Mouse (Mus musculus): ENCODE data around the gene Cideb. TPM values are rescaled to one million over a fixed set of nuclear protein-coding genes. Genes with fewer than 3 reads are reported as not detected.

Gene Cideb
- polyA plus RNA-seq (2017; shearing (Covaris generic)) = not detected

GRCm38 (mm10) chr14:55758363-55758784 is at the start of gene Cideb:
Gene Cideb, minus strand, starts transcription at chr14:55758458.

DNA sequence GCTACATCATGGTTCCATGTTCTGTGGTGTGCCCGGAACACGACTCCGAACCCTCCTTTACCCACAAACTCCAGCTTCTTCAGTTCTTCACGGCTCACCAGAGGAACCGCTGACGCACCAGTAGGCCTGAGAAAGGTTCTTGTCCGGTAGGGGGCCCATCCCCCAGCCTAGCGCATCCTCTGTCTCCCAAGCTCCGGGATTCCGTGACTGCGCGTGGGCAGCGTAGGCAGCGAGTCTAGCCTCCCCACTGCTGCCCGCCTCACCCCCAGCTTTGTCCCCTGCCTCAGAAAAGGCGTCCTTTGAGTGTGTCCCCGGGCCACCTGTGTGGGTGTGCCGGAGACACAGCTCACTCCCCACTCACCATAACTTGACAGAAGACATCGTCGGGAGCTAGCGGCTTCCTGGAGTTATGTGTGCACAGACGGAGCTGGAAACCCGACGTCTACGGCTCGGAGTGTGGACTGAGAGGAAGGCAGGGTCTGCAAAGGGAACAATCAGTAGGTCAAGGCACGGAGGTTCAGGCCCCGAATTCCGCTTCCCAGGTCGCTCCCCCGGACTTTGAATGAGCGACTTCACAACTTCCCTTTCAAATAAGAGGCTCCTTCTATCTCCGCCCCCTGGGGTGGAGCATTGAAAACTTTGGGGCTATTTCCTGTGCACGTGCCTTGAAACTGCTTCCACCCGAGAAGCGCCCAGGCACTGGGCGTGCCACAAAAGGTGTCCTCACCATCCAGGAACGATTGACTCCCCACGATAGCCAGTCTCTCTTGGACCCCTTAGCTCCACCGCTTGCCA is 30.2 kb upstream of the Cideb start, which contains the start of gene Ripk3:
Gene Ripk3 (minus strand): TSS at position 610 of the 795 bp plus-strand sequence.

GRCm38 (mm10) chr14:55783958-55784235 is 25.6 kb upstream of the Cideb start, which contains the start of gene Adcy4:
Gene Adcy4, minus strand, starts transcription at chr14:55784095.

DNA sequence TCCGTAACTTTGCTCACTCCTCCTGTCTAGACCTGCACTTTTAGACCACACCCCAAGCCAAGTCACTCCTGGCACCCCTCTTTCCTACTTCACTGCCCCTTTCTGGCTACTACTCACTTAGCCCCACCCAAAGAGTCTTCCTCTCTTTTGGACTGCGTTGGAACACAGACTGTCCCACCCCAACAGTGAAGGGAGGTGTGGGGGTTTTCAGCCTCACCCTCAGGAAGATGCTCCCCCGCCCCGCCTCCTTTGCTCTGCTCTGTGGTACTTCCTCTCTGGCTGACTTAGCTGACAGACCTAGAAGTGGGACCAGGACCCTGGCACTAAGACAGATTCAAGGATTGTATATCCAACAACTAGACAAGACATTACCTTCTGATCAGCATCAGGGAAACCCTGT is 7.4 kb upstream of the Cideb start, which contains the start of gene Ltb4r1:
Gene Ltb4r1 (plus strand): TSS at position 267 of the 400 bp plus-strand sequence.

GRCm38 (mm10) chr14:55761163-55761562 is 2.9 kb upstream of the Cideb start, which contains the start of gene Ltb4r2:
Gene Ltb4r2, plus strand, starts transcription at chr14:55761428.

DNA sequence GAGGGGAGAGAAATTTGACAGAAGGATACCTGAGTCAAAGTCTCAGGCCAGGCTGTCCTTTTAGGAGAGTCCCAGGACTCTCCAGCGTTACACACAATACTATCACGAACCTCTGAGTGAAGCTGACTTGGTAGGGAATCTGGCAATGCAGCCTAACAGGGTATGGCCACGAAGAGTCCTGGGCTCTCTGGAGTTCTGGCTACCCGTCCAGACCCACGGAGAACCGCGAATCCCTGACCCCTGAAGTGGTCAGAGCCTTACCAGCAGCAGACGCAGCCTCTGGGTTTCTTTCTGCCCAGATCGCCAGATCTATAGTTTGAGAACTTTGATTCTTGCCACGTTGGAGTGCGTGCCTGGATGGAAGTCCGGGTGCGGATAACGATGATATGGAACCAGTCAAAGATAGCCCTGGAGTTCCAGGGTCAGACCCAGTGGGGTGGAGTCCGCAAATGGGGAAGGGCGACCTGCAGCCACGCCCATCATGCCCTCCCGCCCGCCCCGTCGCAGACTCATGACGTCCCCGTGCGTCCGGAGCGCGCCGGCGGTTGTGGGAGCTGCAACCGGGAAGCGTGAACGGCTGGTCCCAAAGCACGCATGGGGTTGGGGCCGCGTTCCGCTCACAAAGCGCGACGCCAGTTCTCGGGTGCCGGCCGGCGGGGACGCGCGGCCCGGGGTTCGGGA is 12.9 kb downstream of the Cideb start, which contains the start of the genes Dhrs1 and Nop9:
Gene Dhrs1 (minus strand): TSS at position 511 of the 681 bp plus-strand sequence.
Gene Nop9 (plus strand): TSS at position 514 of the 681 bp plus-strand sequence.

DNA sequence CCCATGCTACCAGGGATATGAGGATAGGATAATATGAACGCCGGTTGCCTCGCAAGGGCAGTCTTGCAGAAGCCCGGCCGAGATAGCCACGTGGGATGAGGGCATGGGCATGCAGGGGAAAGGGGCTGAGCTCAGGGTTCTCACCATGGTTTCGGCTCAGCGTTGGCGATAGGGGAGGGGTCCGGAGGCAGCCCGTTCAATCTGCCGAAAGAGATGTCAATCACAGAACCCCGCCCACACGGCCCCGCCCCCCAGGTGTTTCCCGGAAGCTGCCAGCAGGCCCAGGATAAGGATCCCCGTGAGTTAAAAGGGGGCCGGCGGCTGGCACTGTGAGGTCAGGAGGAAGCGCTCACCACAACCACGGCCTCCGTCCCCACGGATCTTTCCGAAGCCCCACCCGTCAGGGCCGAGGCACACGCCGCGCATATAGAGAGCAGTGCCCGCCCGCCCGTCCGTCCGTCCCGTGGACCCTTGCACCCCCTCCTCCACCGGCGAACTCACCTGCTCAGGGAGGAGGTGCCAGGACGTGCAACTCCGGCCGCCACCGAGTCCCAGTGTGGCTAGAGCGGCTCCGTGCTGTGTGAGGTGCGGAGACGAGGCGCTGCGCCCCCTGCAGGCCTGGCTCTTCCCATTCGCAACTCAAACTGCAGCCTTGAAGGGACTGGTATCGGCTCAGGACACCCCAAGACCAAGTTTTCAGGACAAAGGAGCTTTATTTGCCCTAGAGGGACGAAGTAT is 36.4 kb downstream of the Cideb start, which contains the start of gene Rabggta:
Gene Rabggta (minus strand): TSS at position 564 of the 738 bp plus-strand sequence.

DNA sequence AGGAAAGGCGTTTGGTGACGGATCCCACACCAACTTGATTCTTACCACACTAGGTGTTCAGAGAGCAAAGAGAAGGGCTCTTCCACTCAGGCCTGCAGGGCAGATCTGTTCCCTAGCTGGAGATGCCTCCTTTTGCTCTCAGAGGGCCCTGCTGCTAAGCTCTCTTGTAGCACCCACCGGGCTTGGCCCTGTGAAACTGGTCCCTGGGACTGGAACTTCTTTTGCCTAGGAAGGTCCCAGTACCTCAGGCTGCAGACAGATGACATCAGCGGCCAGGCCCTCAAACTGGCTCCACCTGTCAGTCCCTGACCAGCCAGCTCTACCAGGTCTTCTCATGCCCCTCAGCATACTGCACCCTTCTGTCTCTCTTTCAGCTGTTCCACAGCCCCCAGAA is 44.5 kb downstream of the Cideb start, which contains the start of gene Tgm1:
Gene Tgm1 (minus strand): TSS at position 198 of the 394 bp plus-strand sequence.

Other genes starting within 250 kb of the Cideb start
- not detected for gene Cpne6, start 248.0 kb downstream of the Cideb start, polyA plus RNA-seq (2017; shearing (Covaris generic))
- not detected for gene Nrl, start 233.5 kb downstream of the Cideb start, polyA plus RNA-seq (2017; shearing (Covaris generic))
- 14.1 TPM for gene Pck2, start 218.2 kb downstream of the Cideb start, polyA plus RNA-seq (2017; shearing (Covaris generic))
- 104 TPM for gene Dcaf11, start 198.5 kb downstream of the Cideb start, polyA plus RNA-seq (2017; shearing (Covaris generic))
- 4.2 TPM for gene A730061H03Rik, start 198.1 kb downstream of the Cideb start, polyA plus RNA-seq (2017; shearing (Covaris generic))
- not detected for gene Fitm1, start 182.8 kb downstream of the Cideb start, polyA plus RNA-seq (2017; shearing (Covaris generic))
- 723 TPM for gene Psme1, start 180.3 kb downstream of the Cideb start, polyA plus RNA-seq (2017; shearing (Covaris generic))
- 16.6 TPM for gene Emc9, start 173.2 kb downstream of the Cideb start, polyA plus RNA-seq (2017; shearing (Covaris generic))
- gene Psme2, start 167.3 kb downstream of the Cideb start, polyA plus RNA-seq (2017; shearing (Covaris generic)) = 460 TPM
- gene Rnf31, start 166.8 kb downstream of the Cideb start, polyA plus RNA-seq (2017; shearing (Covaris generic)) = 41.5 TPM
- 60.1 TPM for gene Irf9, start 154.9 kb downstream of the Cideb start, polyA plus RNA-seq (2017; shearing (Covaris generic))
- 0.65 TPM for gene Rec8, start 140.4 kb downstream of the Cideb start, polyA plus RNA-seq (2017; shearing (Covaris generic))
- 64.4 TPM for gene Ipo4, start 122.5 kb downstream of the Cideb start, polyA plus RNA-seq (2017; shearing (Covaris generic))
- gene Gm49378, start 120.6 kb downstream of the Cideb start, polyA plus RNA-seq (2017; shearing (Covaris generic)) = not detected
- 65.5 TPM for gene Tm9sf1, start 114.7 kb downstream of the Cideb start, polyA plus RNA-seq (2017; shearing (Covaris generic))
- 0.59 TPM for gene Tssk4, start 108.3 kb downstream of the Cideb start, polyA plus RNA-seq (2017; shearing (Covaris generic))
- 52.4 TPM for gene Mdp1, start 98.0 kb downstream of the Cideb start, polyA plus RNA-seq (2017; shearing (Covaris generic))
- 32.1 TPM for gene Gmpr2, start 86.5 kb downstream of the Cideb start, polyA plus RNA-seq (2017; shearing (Covaris generic))
- gene Nedd8, start 86.3 kb downstream of the Cideb start, polyA plus RNA-seq (2017; shearing (Covaris generic)) = 214 TPM
- gene Tinf2, start 76.6 kb downstream of the Cideb start, polyA plus RNA-seq (2017; shearing (Covaris generic)) = 351 TPM
- not detected for gene Tgm1, start 44.5 kb downstream of the Cideb start, polyA plus RNA-seq (2017; shearing (Covaris generic))
- gene Rabggta, start 36.2 kb downstream of the Cideb start, polyA plus RNA-seq (2017; shearing (Covaris generic)) = 89.4 TPM
- 22.6 TPM for gene Dhrs1, start 12.8 kb downstream of the Cideb start, polyA plus RNA-seq (2017; shearing (Covaris generic))
- gene Nop9, start 12.8 kb downstream of the Cideb start, polyA plus RNA-seq (2017; shearing (Covaris generic)) = 51.0 TPM
- 0.14 TPM for gene Ltb4r2, start 3.0 kb upstream of the Cideb start, polyA plus RNA-seq (2017; shearing (Covaris generic))
- gene Ltb4r1, start 7.5 kb upstream of the Cideb start, polyA plus RNA-seq (2017; shearing (Covaris generic)) = 0.27 TPM
- gene Adcy4, start 25.6 kb upstream of the Cideb start, polyA plus RNA-seq (2017; shearing (Covaris generic)) = not detected
- 60.3 TPM for gene Ripk3, start 30.4 kb upstream of the Cideb start, polyA plus RNA-seq (2017; shearing (Covaris generic))
- gene Nfatc4, start 64.7 kb upstream of the Cideb start, polyA plus RNA-seq (2017; shearing (Covaris generic)) = not detected
- not detected for gene Nynrin, start 95.6 kb upstream of the Cideb start, polyA plus RNA-seq (2017; shearing (Covaris generic))
- 0.10 TPM for gene Cbln3, start 125.9 kb upstream of the Cideb start, polyA plus RNA-seq (2017; shearing (Covaris generic))
- 89.2 TPM for gene Khnyn, start 126.5 kb upstream of the Cideb start, polyA plus RNA-seq (2017; shearing (Covaris generic))
- 29.4 TPM for gene Sdr39u1, start 141.8 kb upstream of the Cideb start, polyA plus RNA-seq (2017; shearing (Covaris generic))
- not detected for gene Cma1, start 186.2 kb upstream of the Cideb start, polyA plus RNA-seq (2017; shearing (Covaris generic))
- gene Cma2, start 192.5 kb upstream of the Cideb start, polyA plus RNA-seq (2017; shearing (Covaris generic)) = not detected